Mouse (Mus musculus) E14TG2a.4 (cell line): ENCODE measurements around the gene Hoxa10.

ENCODE experiments used
- H3K27me3 ChIP-seq: 2 replicates; pipeline ENCODE4 v1.6.1; 2014; ENCODE audit warnings: low read length, control low read depth; ENCODE audit not compliant: insufficient read depth
- H3K36me3 ChIP-seq: 2 replicates; pipeline ENCODE4 v1.6.1; 2014; ENCODE audit warnings: low read length, control low read depth; ENCODE audit not compliant: insufficient read depth
- H3K4me1 ChIP-seq: replicated peaks from 2 replicates; pipeline ENCODE4 v1.6.1; 2014; ENCODE audit warnings: low read depth, low read length, control low read depth
- H3K4me3 ChIP-seq: replicated peaks from 2 replicates; pipeline ENCODE4 v1.5.1; 2014; ENCODE audit warnings: mild to moderate bottlenecking, low read length
- H3K9me3 ChIP-seq: 2 replicates; pipeline ENCODE4 v1.6.1; 2014; ENCODE audit warnings: low read length, control low read depth
- CTCF ChIP-seq: conservative IDR thresholded peaks from 2 replicates; pipeline ENCODE4 v1.5.1; 2014; ENCODE audit warnings: low read length
- NANOG ChIP-seq: IDR thresholded peaks from 2 replicates; pipeline ENCODE4 v1.6.1; 2014; ENCODE audit warnings: borderline replicate concordance, low read length, mixed read lengths
- POU5F1 ChIP-seq: IDR thresholded peaks from 2 replicates; pipeline ENCODE4 v1.6.1; 2014; ENCODE audit warnings: low read length, borderline replicate concordance

The Hoxa10 gene

DNA sequence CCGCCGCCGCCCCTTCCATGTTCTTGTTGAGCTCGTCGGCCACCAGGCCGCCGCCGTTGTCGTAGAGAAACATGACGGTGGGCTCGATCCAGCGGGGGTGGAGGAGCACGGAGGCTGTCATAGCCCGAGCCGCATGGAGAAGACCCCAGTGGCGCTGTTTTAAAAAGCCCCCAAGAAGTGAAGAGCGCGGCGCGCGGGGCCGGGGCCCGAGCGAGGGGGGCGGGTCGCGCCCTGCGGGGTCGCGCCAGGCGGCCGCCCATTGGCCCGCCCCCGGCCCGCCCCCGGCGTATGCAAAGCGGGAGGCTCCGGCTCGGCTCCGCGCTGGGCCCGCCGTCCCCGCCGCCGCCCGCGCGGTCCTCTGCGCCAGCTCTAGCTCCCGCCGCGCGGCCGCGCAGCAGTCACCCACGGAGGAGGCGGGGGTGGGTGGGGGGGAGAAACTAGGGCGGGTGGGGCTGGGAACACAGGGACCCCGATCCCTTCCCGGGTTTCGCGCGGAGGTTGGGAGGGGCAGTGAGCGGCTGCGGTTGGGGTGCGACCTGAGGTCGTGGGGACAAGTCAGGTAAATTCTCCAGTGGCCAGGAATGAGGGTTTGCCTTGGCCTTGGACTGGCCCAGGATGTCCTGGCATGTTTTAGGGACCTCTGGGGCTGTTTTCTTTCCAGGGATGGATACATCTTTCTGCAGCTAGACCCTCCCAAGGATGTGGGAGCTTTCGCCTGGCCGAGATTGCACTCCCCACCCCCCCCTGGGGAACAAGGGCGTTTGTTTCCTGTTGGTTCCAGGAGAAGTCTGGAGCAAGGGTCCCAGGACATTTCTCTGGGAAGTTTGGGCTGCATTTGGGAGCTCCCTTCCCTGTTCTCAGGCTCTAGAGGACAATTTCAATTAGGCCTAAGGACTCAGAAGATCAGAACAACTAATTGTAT is 20.3 kb upstream of the Hoxa10 start, which contains the start of gene Hoxa13:
Gene Hoxa13, minus strand, starts transcription at position 227 of the 922 bp plus-strand sequence.
- H3K4me3 ChIP-seq = peak within 1 kb of the TSS; percentile 72
- H3K4me1 ChIP-seq = peaks cover 33% of the 10 kb centered on the region
- TF ChIP-seq POU5F1 (no peak), NANOG (no peak), CTCF (no peak)
- H3K27me3 ChIP-seq = peaks cover 87% of the 10 kb centered on the region
- H3K36me3 ChIP-seq = no peaks in the 10 kb centered on the region
- no peaks in the 10 kb centered on the region for H3K9me3 ChIP-seq

- H3K36me3 ChIP-seq = no peaks in the 10 kb centered on the region
- TF ChIP-seq POU5F1 = no peak
- TF ChIP-seq CTCF = no peak
- no peak for TF ChIP-seq NANOG
Measured at GRCm38 (mm10) chr6:52259811-52260261, 19.2 kb upstream of the Hoxa10 start.

GRCm38 (mm10) chr6:52259081-52259790 is 18.6 kb upstream of the Hoxa10 start:
- H3K4me3 ChIP-seq = 0 out of 2 replicates have a peak overlapping the region, but pooled peaks have one; percentile 72
- H3K9me3 ChIP-seq = no peaks in the 10 kb centered on the region
- no peaks in the 10 kb centered on the region for H3K36me3 ChIP-seq
- no peak for TF ChIP-seq POU5F1
- no peak for TF ChIP-seq CTCF
- TF ChIP-seq NANOG = no peak
- peaks cover 26% of the 10 kb centered on the region for H3K4me1 ChIP-seq
- peaks cover 84% of the 10 kb centered on the region for H3K27me3 ChIP-seq

More at GRCm38 (mm10) chr6:52259811-52260261, 19.2 kb upstream of the Hoxa10 start:
- Histone ChIP-seq H3K4me3 (peak overlapping the region; percentile 72), H3K4me1 (peaks cover 26% of the 10 kb centered on the region), H3K9me3 (no peaks in the 10 kb centered on the region), H3K27me3 (peaks cover 85% of the 10 kb centered on the region)

- no peaks in the 10 kb centered on the region for H3K36me3 ChIP-seq
- peaks cover 37% of the 10 kb centered on the region for H3K4me1 ChIP-seq
- H3K9me3 ChIP-seq = no peaks in the 10 kb centered on the region
- no peak overlapping the region for H3K4me3 ChIP-seq
- 0 out of 2 replicates have a peak, but pooled peaks have one; percentile 19 for TF ChIP-seq NANOG
- no peak for TF ChIP-seq POU5F1
- peak; percentile 34 for TF ChIP-seq CTCF
- H3K27me3 ChIP-seq = peaks cover 84% of the 10 kb centered on the region
Measured at GRCm38 (mm10) chr6:52256956-52257355, 16.3 kb upstream of the Hoxa10 start.

GRCm38 (mm10) chr6:52253511-52254500 is 13.2 kb upstream of the Hoxa10 start:
- H3K4me3 ChIP-seq = peak overlapping the region; percentile 46
- peaks cover 37% of the 10 kb centered on the region for H3K4me1 ChIP-seq
- H3K27me3 ChIP-seq = peaks cover 91% of the 10 kb centered on the region
- no peaks in the 10 kb centered on the region; the same call in 1 of the 2 replicates for H3K9me3 ChIP-seq
- no peak for TF ChIP-seq CTCF
- no peak for TF ChIP-seq POU5F1
- TF ChIP-seq NANOG = no peak
- no peaks in the 10 kb centered on the region for H3K36me3 ChIP-seq

DNA sequence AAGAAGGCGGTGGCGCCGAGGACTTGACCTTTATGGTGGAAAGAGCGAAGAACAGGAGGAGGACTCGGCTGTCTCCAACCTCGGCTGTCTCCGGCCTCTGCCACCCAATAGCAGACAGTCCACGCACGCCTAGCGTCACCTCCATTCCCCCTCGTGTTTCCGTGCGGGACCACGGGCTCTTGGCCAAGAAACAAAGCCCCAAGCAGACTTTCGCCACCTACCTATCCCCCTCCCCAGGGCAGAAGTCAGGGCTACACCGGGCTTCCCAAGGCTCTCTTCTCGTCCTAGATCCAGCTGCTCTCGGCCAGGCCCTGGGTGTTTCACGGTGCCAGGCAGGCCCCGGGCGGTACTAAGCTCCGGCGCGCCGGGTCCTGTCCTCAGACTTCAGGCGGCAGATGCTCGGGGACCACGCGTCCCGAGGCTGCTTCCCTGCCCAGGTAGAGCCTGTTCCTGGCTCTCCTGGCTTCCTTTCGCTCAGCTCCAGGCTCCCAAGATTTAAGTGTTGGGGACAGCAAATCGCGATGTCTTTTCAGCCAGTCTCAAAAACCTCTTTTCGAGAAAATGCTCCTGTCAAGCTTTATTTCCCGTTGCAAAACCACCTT is 12.2 kb upstream of the Hoxa10 start:
- Histone ChIP-seq H3K36me3 (no peaks in the 10 kb centered on the region), H3K27me3 (peaks cover 91% of the 10 kb centered on the region), H3K4me3 (peak overlapping the region; percentile 46), H3K9me3 (no peaks in the 10 kb centered on the region; the same call in 1 of the 2 replicates), H3K4me1 (peaks cover 46% of the 10 kb centered on the region)
- TF ChIP-seq POU5F1 (no peak), NANOG (no peak), CTCF (no peak)

DNA sequence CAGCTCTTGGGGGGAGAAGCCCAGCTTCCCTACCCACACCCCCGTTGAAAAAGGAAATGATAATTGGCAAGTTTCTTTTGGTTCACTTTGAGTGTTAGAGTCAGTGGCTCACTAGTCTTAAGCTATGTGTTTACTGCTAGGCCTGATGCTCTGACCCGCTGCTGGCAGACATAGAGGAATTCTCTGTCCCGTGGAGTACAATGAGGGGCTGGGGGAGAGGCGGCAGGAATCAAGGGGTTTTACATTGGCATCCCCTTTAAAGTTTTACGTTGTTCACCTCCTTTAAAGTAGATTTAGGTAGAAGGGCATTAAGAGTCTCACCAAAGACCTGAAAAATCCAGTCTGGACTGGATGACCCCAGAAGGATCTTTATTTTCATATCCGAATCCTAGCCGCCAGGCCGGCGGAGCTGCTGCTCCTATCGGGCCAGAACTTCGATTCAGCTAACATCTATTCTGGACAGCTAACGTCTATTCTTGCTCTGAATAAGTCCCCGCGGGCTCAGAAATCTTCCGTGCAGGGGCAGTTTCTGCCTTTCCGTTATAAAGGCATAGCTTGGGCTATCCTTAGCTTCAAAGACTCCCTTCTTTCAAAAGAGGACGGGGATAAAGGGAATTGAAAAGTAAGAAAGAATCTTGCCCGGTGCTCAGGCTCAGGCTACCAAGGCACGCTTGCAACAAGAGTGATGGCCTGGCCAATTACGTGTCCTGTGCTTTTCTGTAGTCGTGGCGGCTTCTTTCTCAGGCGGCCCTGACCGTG is 11.5 kb upstream of the Hoxa10 start:
- Histone ChIP-seq H3K27me3 (peaks cover 92% of the 10 kb centered on the region), H3K4me1 (peaks cover 49% of the 10 kb centered on the region), H3K36me3 (no peaks in the 10 kb centered on the region), H3K4me3 (peak overlapping the region; percentile 46; the same call in 1 of the 2 replicates), H3K9me3 (no peaks in the 10 kb centered on the region; the same call in 1 of the 2 replicates)
- TF ChIP-seq POU5F1 (no peak), CTCF (no peak), NANOG (no peak)
